In genomic region chr1:132317894-132318863, GRCm38 (mm10) we compare ENCODE assay signal across 8 mouse cellular contexts. TPM values are rescaled to one million over a fixed set of nuclear protein-coding genes. Genes with fewer than 3 reads are reported as not detected.
DNase-seq lines count a peak whose midpoint lies in the region; ATAC-seq and TF ChIP-seq lines count a peak whose summit lies in the region.

No protein-coding gene starts in this region.

- intact Hi-C loops in left cerebral cortex, postnatal 25 days (cut with DNase I), result no loop called here

- TF ChIP-seq CTCF in kidney, postnatal 0 days (IDR thresholded peaks at IDR 0.05; ENCODE audit: low read depth), result no peak

- H3K9me3 ChIP-seq in kidney, postnatal 0 days (replicated peaks; ENCODE audit: low read length), result no peaks in the 10 kb centered on the region
- H3K9me3 ChIP-seq in embryonic facial prominence, embryonic 14.5 days (ENCODE audit: control insufficient read depth, low read length), result no peaks in the 10 kb centered on the region
- H3K9me3 ChIP-seq in limb, embryonic 15.5 days, result no peaks in the 10 kb centered on the region
- H3K9me3 ChIP-seq in neural tube, embryonic 14.5 days (ENCODE audit: control insufficient read depth, low read length), result no peaks in the 10 kb centered on the region

- no peaks in the 10 kb centered on the region for H3K27me3 ChIP-seq in kidney, postnatal 0 days (ENCODE audit: insufficient read depth, low read length)
- H3K27me3 ChIP-seq in embryonic facial prominence, embryonic 14.5 days (replicated peaks; ENCODE audit: control insufficient read depth, insufficient read depth, low read length), result peaks cover 35% of the 10 kb centered on the region
- H3K27me3 ChIP-seq in limb, embryonic 15.5 days, result peaks cover 36% of the 10 kb centered on the region
- no peaks in the 10 kb centered on the region for H3K27me3 ChIP-seq in neural tube, embryonic 14.5 days (ENCODE audit: control insufficient read depth, insufficient read depth, low read length)

- H3K27ac ChIP-seq in kidney, postnatal 0 days, result no peak overlapping the region
- H3K27ac ChIP-seq in embryonic facial prominence, embryonic 14.5 days (replicated peaks; ENCODE audit: low read depth, low read length), result peak overlapping the region; percentile 45; the same call in 1 of the 2 replicates
- peak overlapping the region; percentile 38; the same call in 1 of the 2 replicates for H3K27ac ChIP-seq in limb, embryonic 15.5 days
- H3K27ac ChIP-seq in neural tube, embryonic 14.5 days (ENCODE audit: low read depth, low read length), result peak overlapping the region; percentile 52

- no peak for DNase-seq in kidney, postnatal 0 days (ENCODE audit: low spot score)
- no peak for DNase-seq in kidney, postnatal 10 days
- DNase-seq in embryonic facial prominence, embryonic 14.5 days (ENCODE audit: low spot score), result peak; percentile 68
- DNase-seq in adrenal gland, postnatal 4 days (ENCODE audit: low spot score in 2 of 2), result no peak
- DNase-seq in frontal cortex, postnatal 10 days (ENCODE audit: low spot score in 2 of 2), result no peak
- no peak for DNase-seq in left cerebral cortex, postnatal 25 days (ENCODE audit: low spot score in 2 of 2)

- H3K4me2 ChIP-seq in kidney, postnatal 0 days (ENCODE audit: low read length), result peak overlapping the region; percentile 91; the same call in 1 of the 2 replicates
- H3K4me2 ChIP-seq in embryonic facial prominence, embryonic 14.5 days (ENCODE audit: low read depth, low read length), result peak overlapping the region; percentile 97; the same call in 1 of the 2 replicates
- peak overlapping the region; percentile 25 for H3K4me2 ChIP-seq in limb, embryonic 15.5 days
- peak overlapping the region; percentile 90 for H3K4me2 ChIP-seq in neural tube, embryonic 14.5 days (ENCODE audit: low read depth, low read length)

- H3K4me1 ChIP-seq in kidney, postnatal 0 days (replicated peaks; ENCODE audit: insufficient read depth, low read length), result peaks cover 23% of the 10 kb centered on the region
- peaks cover 28% of the 10 kb centered on the region for H3K4me1 ChIP-seq in embryonic facial prominence, embryonic 14.5 days (ENCODE audit: control insufficient read depth, insufficient read depth, low read length)
- peaks cover 43% of the 10 kb centered on the region for H3K4me1 ChIP-seq in limb, embryonic 15.5 days
- peaks cover 42% of the 10 kb centered on the region; the same call in 1 of the 2 replicates for H3K4me1 ChIP-seq in neural tube, embryonic 14.5 days (ENCODE audit: control insufficient read depth, insufficient read depth, low read length)

- no peaks in the 10 kb centered on the region for H3K36me3 ChIP-seq in kidney, postnatal 0 days (ENCODE audit: insufficient read depth, low read length)
- no peaks in the 10 kb centered on the region for H3K36me3 ChIP-seq in embryonic facial prominence, embryonic 14.5 days (ENCODE audit: control insufficient read depth, insufficient read depth, low read length)
- no peaks in the 10 kb centered on the region for H3K36me3 ChIP-seq in limb, embryonic 15.5 days
- H3K36me3 ChIP-seq in neural tube, embryonic 14.5 days (ENCODE audit: control insufficient read depth, insufficient read depth, low read length), result no peaks in the 10 kb centered on the region

- H3K4me3 ChIP-seq in kidney, postnatal 0 days (replicated peaks; ENCODE audit: low read depth, low read length), result no peak overlapping the region
- 0 out of 2 replicates have a peak overlapping the region, but pooled peaks have one; percentile 10 for H3K4me3 ChIP-seq in embryonic facial prominence, embryonic 14.5 days (ENCODE audit: low read depth, low read length)
- H3K4me3 ChIP-seq in limb, embryonic 15.5 days, result peak overlapping the region; percentile 50; the same call in 1 of the 2 replicates
- H3K4me3 ChIP-seq in neural tube, embryonic 14.5 days (ENCODE audit: low read depth, low read length), result peak overlapping the region; percentile 1; the same call in 1 of the 2 replicates

- ATAC-seq in kidney, postnatal 0 days (replicated peaks; ENCODE audit: low FRiP score, low read depth), result no peak
- ATAC-seq in embryonic facial prominence, embryonic 14.5 days (ENCODE audit: low read depth), result no peak
- no peak for ATAC-seq in limb, embryonic 15.5 days (ENCODE audit: insufficient number of reproducible peaks, low FRiP score, low TSS enrichment, low read depth)
- no peak for ATAC-seq in neural tube, embryonic 14.5 days (ENCODE audit: low read depth)

- no peak overlapping the region for H3K9ac ChIP-seq in kidney, postnatal 0 days (ENCODE audit: low read depth, low read length)
- no peak overlapping the region for H3K9ac ChIP-seq in embryonic facial prominence, embryonic 14.5 days (ENCODE audit: low read depth, low read length)
- H3K9ac ChIP-seq in limb, embryonic 15.5 days, result no peak overlapping the region
- no peak overlapping the region; the same call in 1 of the 2 replicates for H3K9ac ChIP-seq in neural tube, embryonic 14.5 days (replicated peaks; ENCODE audit: low read depth, low read length)

- WGBS in kidney, postnatal 0 days, result 53% methylated on average over 8 of the region's 8 CpGs
- WGBS in embryonic facial prominence, embryonic 14.5 days, result 50% methylated on average over 8 of the region's 8 CpGs
- 30% methylated on average over 8 of the region's 8 CpGs for WGBS in limb, embryonic 15.5 days
- WGBS in neural tube, embryonic 14.5 days, result 31% methylated on average over 8 of the region's 8 CpGs

RNA-seq across cellular contexts. Expression of gene Nuak2, which starts 2.3 kb away (rescaled TPM):
- 8.7 and 9.6 TPM in 2 replicates for polyA plus RNA-seq in kidney, postnatal 0 days (2015; fragmentation: Nextera tagmentation; extraction: Ambion mirVana)
- 5.2 and 6.1 TPM in 2 replicates for polyA plus RNA-seq in embryonic facial prominence, embryonic 14.5 days (2014; fragmentation: Nextera tagmentation; extraction: Ambion mirVana)
- 6.9 and 8.2 TPM in 2 replicates for polyA plus RNA-seq in limb, embryonic 15.5 days (2015; fragmentation: Nextera tagmentation; extraction: Ambion mirVana)
- 7.8 and 8.4 TPM in 2 replicates for polyA plus RNA-seq in neural tube, embryonic 14.5 days (2014; fragmentation: Nextera tagmentation; extraction: Ambion mirVana)
- total RNA-seq in adrenal gland, postnatal 4 days (2021), result 1 to 10 TPM; 3.3 to 7.4 TPM
- under 1 TPM; 0.94 to 0.96 TPM for total RNA-seq in left cerebral cortex, postnatal 25 days (2021)

RNA-seq across cellular contexts. Expression of gene Klhdc8a, which starts 19.8 kb away (rescaled TPM):
- polyA plus RNA-seq in kidney, postnatal 0 days (2015; fragmentation: Nextera tagmentation; extraction: Ambion mirVana), result 4.1 and 5.0 TPM in 2 replicates
- polyA plus RNA-seq in embryonic facial prominence, embryonic 14.5 days (2014; fragmentation: Nextera tagmentation; extraction: Ambion mirVana), result 0.52 and 0.70 TPM in 2 replicates
- 0.13 and 0.15 TPM in 2 replicates for polyA plus RNA-seq in limb, embryonic 15.5 days (2015; fragmentation: Nextera tagmentation; extraction: Ambion mirVana)
- 6.6 and 8.4 TPM in 2 replicates for polyA plus RNA-seq in neural tube, embryonic 14.5 days (2014; fragmentation: Nextera tagmentation; extraction: Ambion mirVana)
- 100 to 1,000 TPM; 100 to 109 TPM for total RNA-seq in adrenal gland, postnatal 4 days (2021)
- total RNA-seq in left cerebral cortex, postnatal 25 days (2021), result 10 to 100 TPM; 11.3 to 14.1 TPM

Comparison
In these comparisons a context has a peak if more than half of its experiments do, and no peak if none do; other contexts are left out.
1. H3K4me2 ChIP-seq: peak in every context shown above with its lines; median percentile 97 in embryonic facial prominence, embryonic 14.5 days; 91 in kidney, postnatal 0 days; 90 in neural tube, embryonic 14.5 days; 25 in limb, embryonic 15.5 days.